Mouse (Mus musculus) CH12.LX (cell line): Measurements from ENCODE around the gene Hivep2. TPM values are rescaled to one million over a fixed set of nuclear protein-coding genes. Genes with fewer than 3 reads are reported as not detected.
A peak's percentile ranks its signal among the peaks of the same experiment; 100 is the strongest.

Experiments used
- DNase-seq: peaks from one replicate; pipeline ENCODE4 v3.0.0-alpha.2; 2013; ENCODE audit errors: extremely low read depth
- H3K27ac ChIP-seq: 2 replicates; pipeline ENCODE4 v1.5.1; 2012; ENCODE audit warnings: low read depth, mild to moderate bottlenecking, control low read depth, moderate library complexity; ENCODE audit not compliant: insufficient read depth
- H3K27me3 ChIP-seq: replicated peaks from 2 replicates; pipeline ENCODE3; 2012; ENCODE audit warnings: inconsistent platforms
- H3K36me3 ChIP-seq, 2 experiments: replicated peaks in 1 of 2; 2 replicates each; pipeline versions ENCODE3 to v1.6.1; 2012; ENCODE audit warnings: inconsistent platforms in 1 of 2, low read length in 1 of 2, mild to moderate bottlenecking in 1 of 2, mixed read lengths in 1 of 2, moderate library complexity in 1 of 2; ENCODE audit not compliant: control insufficient read depth in 1 of 2, insufficient read depth in 1 of 2
- H3K4me1 ChIP-seq, 2 experiments: 2 replicates each; pipeline ENCODE4 v1.6.1; 2012; ENCODE audit warnings: inconsistent platforms in 1 of 2, moderate library complexity in 1 of 2; ENCODE audit not compliant: insufficient read depth in 2 of 2, control insufficient read depth in 1 of 2
- H3K4me2 ChIP-seq: 2 replicates; pipeline ENCODE4 v1.6.1; 2012; ENCODE audit warnings: low read depth, mild to moderate bottlenecking, control low read depth; ENCODE audit not compliant: poor library complexity, insufficient read depth, severe bottlenecking
- H3K4me3 ChIP-seq, 3 experiments: fragments of 150-350 bp in 1 of 3; sonication (generic) in 1 of 3; replicated peaks in 1 of 3; 2 replicates each; pipeline versions ENCODE3 to v1.5.1; 2011 to 2012; ENCODE audit warnings: low read depth in 2 of 3, low read length in 2 of 3, mild to moderate bottlenecking in 2 of 3, moderate library complexity in 2 of 3, control low read depth in 1 of 3, improper control_type of control experiment in 1 of 3, inconsistent platforms in 1 of 3, mixed read lengths in 1 of 3; ENCODE audit not compliant: poor library complexity in 1 of 3
- H3K79me2 ChIP-seq: replicated peaks from 2 replicates; pipeline ENCODE4 v1.6.1; 2012; ENCODE audit warnings: mild to moderate bottlenecking, moderate library complexity; ENCODE audit not compliant: control insufficient read depth, poor library complexity, insufficient read depth, severe bottlenecking; ENCODE audit errors: extremely low read depth
- H3K9ac ChIP-seq: 2 replicates; pipeline ENCODE4 v1.6.1; 2012; ENCODE audit warnings: low read depth, mild to moderate bottlenecking, control low read depth, moderate library complexity; ENCODE audit not compliant: insufficient read depth
- H3K9me3 ChIP-seq: replicated peaks from 2 replicates; pipeline ENCODE3; 2012; ENCODE audit warnings: low read length, inconsistent platforms, mixed read lengths
- CHD1 ChIP-seq: IDR thresholded peaks from 2 replicates; pipeline ENCODE4 v1.6.1; 2012; ENCODE audit warnings: low read depth, low read length, improper control_type of control experiment, inconsistent platforms
- CTCF ChIP-seq, 2 experiments: IDR thresholded peaks in 1 of 2; conservative IDR thresholded peaks in 1 of 2; 2 replicates each; pipeline ENCODE4 v1.5.1; 2011 to 2012; ENCODE audit warnings: low read depth in 2 of 2, low read length in 2 of 2, improper control_type of control experiment in 1 of 2, inconsistent platforms in 1 of 2, mild to moderate bottlenecking in 1 of 2, moderate library complexity in 1 of 2
- E2F4 ChIP-seq: IDR thresholded peaks from 2 replicates; pipeline ENCODE4 v1.6.1; 2011; ENCODE audit warnings: low read depth, low read length, improper control_type of control experiment; ENCODE audit not compliant: insufficient replicate concordance
- EP300 ChIP-seq: IDR thresholded peaks from 2 replicates; pipeline ENCODE4 v1.6.1; 2011; ENCODE audit warnings: low read length, improper control_type of control experiment
- GABPA ChIP-seq: IDR thresholded peaks from 2 replicates; pipeline ENCODE4 v1.6.1; 2012; ENCODE audit warnings: low read depth, low read length, improper control_type of control experiment, inconsistent platforms; ENCODE audit not compliant: insufficient replicate concordance
- KAT2A ChIP-seq: IDR thresholded peaks from 2 replicates; pipeline ENCODE4 v1.6.1; 2012; ENCODE audit warnings: low read length, improper control_type of control experiment, inconsistent platforms; ENCODE audit not compliant: insufficient replicate concordance
- MAX ChIP-seq: IDR thresholded peaks from 2 replicates; pipeline ENCODE4 v1.6.1; 2011; ENCODE audit warnings: low read length, improper control_type of control experiment
- MAZ ChIP-seq: IDR thresholded peaks from 2 replicates; pipeline ENCODE4 v1.6.1; 2012; ENCODE audit warnings: low read depth, mild to moderate bottlenecking, inconsistent platforms, low read length, improper control_type of control experiment, moderate library complexity
- MEF2A ChIP-seq: IDR thresholded peaks from 2 replicates; pipeline ENCODE4 v1.6.1; 2014; ENCODE audit warnings: low read depth, mild to moderate bottlenecking, inconsistent platforms, low read length, improper control_type of control experiment, borderline replicate concordance
- MXI1 ChIP-seq: IDR thresholded peaks from 2 replicates; pipeline ENCODE4 v1.6.1; 2011; ENCODE audit warnings: mild to moderate bottlenecking, low read depth, low read length, improper control_type of control experiment
- NRF1 ChIP-seq: IDR thresholded peaks from 2 replicates; pipeline ENCODE4 v1.6.1; 2014; ENCODE audit warnings: low read depth, mild to moderate bottlenecking, inconsistent platforms, low read length, improper control_type of control experiment, moderate library complexity
- POLR2A ChIP-seq: IDR thresholded peaks from 2 replicates; pipeline ENCODE4 v1.6.1; 2011; ENCODE audit warnings: low read depth, mild to moderate bottlenecking, improper control_type of control experiment, low read length
- POLR2AphosphoS2 ChIP-seq: IDR thresholded peaks from 2 replicates; pipeline ENCODE4 v1.6.1; 2011; ENCODE audit warnings: low read depth, low read length, improper control_type of control experiment
- RAD21 ChIP-seq: IDR thresholded peaks from 2 replicates; pipeline ENCODE4 v1.6.1; 2011; ENCODE audit warnings: low read depth, mild to moderate bottlenecking, low read length, improper control_type of control experiment, moderate library complexity
- TBP ChIP-seq: conservative IDR thresholded peaks from 2 replicates; pipeline ENCODE4 v1.6.1; 2011; ENCODE audit warnings: low read depth, low read length, improper control_type of control experiment
- UBTF ChIP-seq: IDR thresholded peaks from 2 replicates; pipeline ENCODE4 v1.6.1; 2012; ENCODE audit warnings: low read depth, mild to moderate bottlenecking, inconsistent platforms, low read length, improper control_type of control experiment, moderate library complexity
- USF1 ChIP-seq: IDR thresholded peaks from 2 replicates; pipeline ENCODE4 v1.6.1; 2014; ENCODE audit warnings: low read depth, mild to moderate bottlenecking, inconsistent platforms, low read length, improper control_type of control experiment
- USF2 ChIP-seq: conservative IDR thresholded peaks from 2 replicates; pipeline ENCODE4 v1.6.1; 2011; ENCODE audit warnings: low read depth, low read length, improper control_type of control experiment
- ZNF384 ChIP-seq: IDR thresholded peaks from 2 replicates; pipeline ENCODE4 v1.6.1; 2012; ENCODE audit warnings: low read depth, low read length, improper control_type of control experiment, inconsistent platforms
- dilution Hi-C: fragments of 300-500 bp; cut with MboI; formaldehyde crosslinking; loops from 2 replicates; pipeline ENCODE4 v1.14.3; 2020; ENCODE audit warnings: low sequenced_read_pairs; ENCODE audit not compliant: extremely low pct_unique_long_range_greater_than_20kb, extremely low pct_ligation_motif_present
- in situ Hi-C: fragments of 300-500 bp; cut with MboI; formaldehyde crosslinking; loops from 3 replicates; pipeline ENCODE4 v1.14.3; 2019; ENCODE audit warnings: low sequenced_read_pairs, low pct_ligation_motif_present, low pct_unique_long_range_greater_than_20kb, mixed read lengths
- polyA plus RNA-seq: library from polyadenylated mRNA; unstranded; fragments of >175 nt; gene quantifications from 2 replicates; pipeline ENCODE4 v1.2.1, GENCODE M21; 2012; ENCODE audit warnings: low read depth; ENCODE audit not compliant: insufficient read length
- total RNA-seq, 2 experiments: library from RNA; depleted of rRNA; stranded (reverse); fragments of 300-350 nt in 1 of 2; fragments of >200 nt in 1 of 2; gene quantifications; 2 replicates each; pipeline ENCODE4 v1.2.3; 2012 to 2014

Hivep2 gene
- total and polyA plus RNA-seq, 3 experiments = 0.59 to 2.7 (median 1.4) TPM

DNA sequence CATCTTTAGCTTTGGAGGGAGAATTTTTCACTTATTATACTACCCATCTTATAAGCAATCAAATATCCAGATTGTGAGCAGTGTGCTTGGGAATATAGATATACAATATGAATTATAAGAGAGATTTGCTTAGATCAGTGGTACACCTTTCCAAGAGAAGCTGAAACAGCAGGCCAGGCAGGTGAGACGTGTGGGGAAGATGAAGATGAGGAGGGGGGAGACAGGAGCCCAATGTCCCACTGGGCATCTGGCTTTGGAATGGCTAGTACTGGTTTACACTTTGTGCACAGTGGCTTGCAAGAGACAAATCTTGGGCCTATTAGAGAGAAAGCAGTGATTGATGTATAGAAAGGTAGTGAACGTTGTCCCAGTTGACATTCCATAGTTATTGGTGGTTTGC is 2.9 kb upstream of the Hivep2 start:
- dilution Hi-C loops (no loop called here), in situ Hi-C loops (no loop called here)

GRCm38 (mm10) chr10:13963908-13964500 is 1.9 kb upstream of the Hivep2 start:
- Histone ChIP-seq H3K79me2 (no peaks in the 10 kb centered on the region), H3K27me3 (no peaks in the 10 kb centered on the region), H3K4me1 (peaks cover 0 to 7% of the 10 kb centered on the region in 2 experiments; a peak in 2 of 4 replicates), H3K4me2 (peak overlapping the region; percentile 33; the same call in 1 of the 2 replicates), H3K9ac (peak overlapping the region; percentile 55; the same call in 1 of the 2 replicates), H3K36me3 (no peaks in the 10 kb centered on the region), H3K4me3 (peak overlapping the region; percentile 76 to 91 (median 77)), H3K9me3 (no peaks in the 10 kb centered on the region), H3K27ac (no peak overlapping the region)
- DNase-seq = no peak
- dilution Hi-C loops = no loop called here
- in situ Hi-C loops = no loop called here
- TF ChIP-seq MEF2A = no peak
- no peak for TF ChIP-seq MXI1
- 0 out of 2 replicates have a peak, but pooled peaks have one; percentile 4 for TF ChIP-seq POLR2A
- no peak for TF ChIP-seq MAZ
- no peak for TF ChIP-seq POLR2AphosphoS2
- TF ChIP-seq ZNF384 = peak; percentile 69
- no peak for TF ChIP-seq USF1

More for the DNA sequence above, 2.9 kb upstream of the Hivep2 start:
- no peak overlapping the region for H3K4me2 ChIP-seq
- DNase-seq = no peak
- H3K9me3 ChIP-seq = no peaks in the 10 kb centered on the region
- H3K9ac ChIP-seq = no peak overlapping the region
- H3K27me3 ChIP-seq = no peaks in the 10 kb centered on the region
- H3K36me3 ChIP-seq = no peaks in the 10 kb centered on the region
- peaks cover 0 to 4% of the 10 kb centered on the region in 2 experiments; a peak in 2 of 4 replicates for H3K4me1 ChIP-seq
- TF ChIP-seq NRF1 (no peak), RAD21 (no peak), KAT2A (no peak), TBP (no peak), USF1 (no peak), MAZ (no peak), USF2 (no peak), MAX (no peak), E2F4 (no peak), CTCF (conservative IDR thresholded peaks at IDR 0.05 in 1 of 2, IDR thresholded peaks at IDR 0.05 in 1 of 2; ENCODE audit: low read depth in 2 of 2, low read length in 2 of 2) (no peak), UBTF (no peak), GABPA (no peak), CHD1 (no peak), MEF2A (no peak), EP300 (no peak)
- H3K4me3 ChIP-seq = no peak overlapping the region
- H3K79me2 ChIP-seq = no peaks in the 10 kb centered on the region
- no peak overlapping the region for H3K27ac ChIP-seq
